Mouse (Mus musculus): ENCODE measurements around the gene Duox1. TPM values are rescaled to one million over a fixed set of nuclear protein-coding genes. Genes with fewer than 3 reads are reported as not detected.
"Not testable (repeated sequence)": the region's sequence is repeated elsewhere in the genome, so short reads cannot be mapped to it uniquely, and the experiment has no call there.

Gene Duox1
- polyA plus RNA-seq, 1 experiment from 2014 or later = not detected

GRCm38 (mm10) chr2:122325361-122325760, 9.9 kb downstream of the Duox1 start:
- WGBS = 88% methylated on average over 2 of the region's 2 CpGs
- no peaks in the 10 kb centered on the region for H3K9me3 ChIP-seq (ENCODE audit: control insufficient read depth, low read length)
- no peak for DNase-seq (ENCODE audit: low spot score, missing footprints)

GRCm38 (mm10) chr2:122327986-122328385, 12.5 kb downstream of the Duox1 start:
- ATAC-seq (ENCODE audit: low FRiP score) (no peak), DNase-seq (ENCODE audit: low spot score, missing footprints) (no peak)
- Histone ChIP-seq H3K36me3 (ENCODE audit: control insufficient read depth, insufficient read depth, low read length) (no peaks in the 10 kb centered on the region), H3K4me3 (ENCODE audit: low read depth, low read length) (no peak overlapping the region), H3K27ac (ENCODE audit: low read depth, low read length) (no peak overlapping the region), H3K4me1 (ENCODE audit: control insufficient read depth, insufficient read depth, low read length) (no peaks in the 10 kb centered on the region), H3K9ac (ENCODE audit: low read length) (no peak overlapping the region), H3K4me2 (no peak overlapping the region), H3K27me3 (ENCODE audit: control insufficient read depth, insufficient read depth, low read length) (no peaks in the 10 kb centered on the region), H3K9me3 (ENCODE audit: control insufficient read depth, low read length) (no peaks in the 10 kb centered on the region)
- 71% methylated on average over 3 of the region's 3 CpGs for WGBS

More at GRCm38 (mm10) chr2:122325361-122325760, 9.9 kb downstream of the Duox1 start:
- Histone ChIP-seq H3K4me2 (no peak overlapping the region), H3K9ac (ENCODE audit: low read length) (no peak overlapping the region), H3K27me3 (ENCODE audit: control insufficient read depth, insufficient read depth, low read length) (no peaks in the 10 kb centered on the region), H3K4me3 (ENCODE audit: low read depth, low read length) (no peak overlapping the region), H3K27ac (ENCODE audit: low read depth, low read length) (no peak overlapping the region), H3K4me1 (ENCODE audit: control insufficient read depth, insufficient read depth, low read length) (no peaks in the 10 kb centered on the region), H3K36me3 (ENCODE audit: control insufficient read depth, insufficient read depth, low read length) (no peaks in the 10 kb centered on the region)
- ATAC-seq (ENCODE audit: low FRiP score) = no peak

- not testable (repeated sequence) for ATAC-seq (ENCODE audit: low FRiP score); H3K9ac ChIP-seq (ENCODE audit: low read length)
- 87% methylated on average over 4 of the region's 6 CpGs for WGBS
These were observed 14.8 kb downstream of the Duox1 start for GRCm38 (mm10) chr2:122330317-122330716.

GRCm38 (mm10) chr2:122332222-122332621, 16.8 kb downstream of the Duox1 start:
- no peak for ATAC-seq (ENCODE audit: low FRiP score)
- WGBS = 86% methylated on average over 3 of the region's 3 CpGs
- no peaks in the 10 kb centered on the region for H3K27me3 ChIP-seq (ENCODE audit: control insufficient read depth, insufficient read depth, low read length)

More at GRCm38 (mm10) chr2:122330317-122330716, 14.8 kb downstream of the Duox1 start:
- H3K4me1 ChIP-seq (ENCODE audit: control insufficient read depth, insufficient read depth, low read length); H3K36me3 ChIP-seq (ENCODE audit: control insufficient read depth, insufficient read depth, low read length); H3K4me2 ChIP-seq; H3K27ac ChIP-seq (ENCODE audit: low read depth, low read length); H3K27me3 ChIP-seq (ENCODE audit: control insufficient read depth, insufficient read depth, low read length); H3K9me3 ChIP-seq (ENCODE audit: control insufficient read depth, low read length); H3K4me3 ChIP-seq (ENCODE audit: low read depth, low read length); DNase-seq (ENCODE audit: low spot score, missing footprints): not testable (repeated sequence)

GRCm38 (mm10) chr2:122334170-122334569, 18.7 kb downstream of the Duox1 start:
- no peak for ATAC-seq (ENCODE audit: low FRiP score)
- no peaks in the 10 kb centered on the region for H3K27me3 ChIP-seq (ENCODE audit: control insufficient read depth, insufficient read depth, low read length)
- no peak for DNase-seq (ENCODE audit: low spot score, missing footprints)
- no peaks in the 10 kb centered on the region for H3K9me3 ChIP-seq (ENCODE audit: control insufficient read depth, low read length)
- no peak overlapping the region for H3K4me3 ChIP-seq (ENCODE audit: low read depth, low read length)
- no peak overlapping the region for H3K27ac ChIP-seq (ENCODE audit: low read depth, low read length)
- 69% methylated on average over 3 of the region's 3 CpGs for WGBS
- no peaks in the 10 kb centered on the region for H3K4me1 ChIP-seq (ENCODE audit: control insufficient read depth, insufficient read depth, low read length)
- no peak overlapping the region for H3K4me2 ChIP-seq
- no peaks in the 10 kb centered on the region for H3K36me3 ChIP-seq (ENCODE audit: control insufficient read depth, insufficient read depth, low read length)
- H3K9ac ChIP-seq (ENCODE audit: low read length) = no peak overlapping the region

More at GRCm38 (mm10) chr2:122332222-122332621, 16.8 kb downstream of the Duox1 start:
- no peak for DNase-seq (ENCODE audit: low spot score, missing footprints)
- H3K4me2 ChIP-seq = no peak overlapping the region
- no peaks in the 10 kb centered on the region for H3K9me3 ChIP-seq (ENCODE audit: control insufficient read depth, low read length)
- no peak overlapping the region for H3K4me3 ChIP-seq (ENCODE audit: low read depth, low read length)
- H3K27ac ChIP-seq (ENCODE audit: low read depth, low read length) = no peak overlapping the region
- no peaks in the 10 kb centered on the region for H3K36me3 ChIP-seq (ENCODE audit: control insufficient read depth, insufficient read depth, low read length)
- H3K4me1 ChIP-seq (ENCODE audit: control insufficient read depth, insufficient read depth, low read length) = no peaks in the 10 kb centered on the region
- no peak overlapping the region for H3K9ac ChIP-seq (ENCODE audit: low read length)

GRCm38 (mm10) chr2:122337291-122337690, 21.8 kb downstream of the Duox1 start:
- Histone ChIP-seq H3K4me2 (peak overlapping the region; percentile 23; the same call in 1 of the 2 replicates), H3K36me3 (ENCODE audit: control insufficient read depth, insufficient read depth, low read length) (no peaks in the 10 kb centered on the region), H3K27me3 (ENCODE audit: control insufficient read depth, insufficient read depth, low read length) (no peaks in the 10 kb centered on the region), H3K9ac (ENCODE audit: low read length) (no peak overlapping the region), H3K9me3 (ENCODE audit: control insufficient read depth, low read length) (no peaks in the 10 kb centered on the region), H3K4me1 (ENCODE audit: control insufficient read depth, insufficient read depth, low read length) (no peaks in the 10 kb centered on the region), H3K27ac (ENCODE audit: low read depth, low read length) (no peak overlapping the region), H3K4me3 (ENCODE audit: low read depth, low read length) (0 out of 2 replicates have a peak overlapping the region, but pooled peaks have one; percentile 4)
- 63% methylated on average over 21 of the region's 21 CpGs for WGBS
- DNase-seq (ENCODE audit: low spot score, missing footprints) = no peak
- 0 out of 2 replicates have a peak, but pooled peaks have one; percentile 44 for ATAC-seq (ENCODE audit: low FRiP score)

- no peaks in the 10 kb centered on the region for H3K27me3 ChIP-seq (ENCODE audit: control insufficient read depth, insufficient read depth, low read length)
- H3K4me2 ChIP-seq = no peak overlapping the region
- DNase-seq (ENCODE audit: low spot score, missing footprints) (no peak), ATAC-seq (ENCODE audit: low FRiP score) (no peak)
- H3K27ac ChIP-seq (ENCODE audit: low read depth, low read length) = no peak overlapping the region
- H3K9me3 ChIP-seq (ENCODE audit: control insufficient read depth, low read length) = no peaks in the 10 kb centered on the region
- no peak overlapping the region for H3K9ac ChIP-seq (ENCODE audit: low read length)
- no peak overlapping the region for H3K4me3 ChIP-seq (ENCODE audit: low read depth, low read length)
- WGBS = 87% methylated on average over 6 of the region's 6 CpGs
- H3K36me3 ChIP-seq (ENCODE audit: control insufficient read depth, insufficient read depth, low read length) = no peaks in the 10 kb centered on the region
- peaks cover 15% of the 10 kb centered on the region for H3K4me1 ChIP-seq (ENCODE audit: control insufficient read depth, insufficient read depth, low read length)
These were observed 29.8 kb downstream of the Duox1 start for GRCm38 (mm10) chr2:122345106-122345893.

GRCm38 (mm10) chr2:122346164-122346563, 30.7 kb downstream of the Duox1 start:
- WGBS = 92% methylated on average over 6 of the region's 6 CpGs
- not testable (repeated sequence) for H3K27ac ChIP-seq (ENCODE audit: low read depth, low read length); DNase-seq (ENCODE audit: low spot score, missing footprints); H3K9me3 ChIP-seq (ENCODE audit: control insufficient read depth, low read length); H3K4me2 ChIP-seq; H3K27me3 ChIP-seq (ENCODE audit: control insufficient read depth, insufficient read depth, low read length); ATAC-seq (ENCODE audit: low FRiP score); H3K4me3 ChIP-seq (ENCODE audit: low read depth, low read length); H3K9ac ChIP-seq (ENCODE audit: low read length); H3K36me3 ChIP-seq (ENCODE audit: control insufficient read depth, insufficient read depth, low read length)
- peaks cover 15% of the 10 kb centered on the region for H3K4me1 ChIP-seq (ENCODE audit: control insufficient read depth, insufficient read depth, low read length)

- 86% methylated on average over 3 of the region's 3 CpGs for WGBS
- Histone ChIP-seq H3K9ac (ENCODE audit: low read length) (no peak overlapping the region), H3K4me3 (ENCODE audit: low read depth, low read length) (no peak overlapping the region), H3K4me2 (no peak overlapping the region), H3K9me3 (ENCODE audit: control insufficient read depth, low read length) (no peaks in the 10 kb centered on the region), H3K4me1 (ENCODE audit: control insufficient read depth, insufficient read depth, low read length) (peaks cover 20% of the 10 kb centered on the region), H3K27me3 (ENCODE audit: control insufficient read depth, insufficient read depth, low read length) (no peaks in the 10 kb centered on the region), H3K36me3 (ENCODE audit: control insufficient read depth, insufficient read depth, low read length) (no peaks in the 10 kb centered on the region), H3K27ac (ENCODE audit: low read depth, low read length) (no peak overlapping the region)
- no peak for ATAC-seq (ENCODE audit: low FRiP score)
- DNase-seq (ENCODE audit: low spot score, missing footprints) = no peak
These were observed 31.8 kb downstream of the Duox1 start for GRCm38 (mm10) chr2:122347257-122347656.

All from midbrain, embryonic 11.5 days (tissue).